Mouse (Mus musculus): ENCODE results near the gene Ap5s1. TPM values are rescaled to one million over a fixed set of nuclear protein-coding genes. Genes with fewer than 3 reads are reported as not detected.

Gene Ap5s1
- polyA plus RNA-seq, 1 experiment from 2014 or later: 18.4 TPM

Other genes starting within 250 kb of the Ap5s1 start
- gene Gfra4, start 164.0 kb upstream of the Ap5s1 start, polyA plus RNA-seq (2015; fragmentation: Nextera tagmentation; extraction: Ambion mirVana): 0.16 and 0.18 TPM in 2 replicates
- 0.61 and 0.81 TPM in 2 replicates for gene Adam33, start 143.3 kb upstream of the Ap5s1 start, polyA plus RNA-seq (2015; fragmentation: Nextera tagmentation; extraction: Ambion mirVana)
- 1.4 and 1.8 TPM in 2 replicates for gene Siglec1, start 120.3 kb upstream of the Ap5s1 start, polyA plus RNA-seq (2015; fragmentation: Nextera tagmentation; extraction: Ambion mirVana)
- 2.0 TPM in 2 replicates for gene Hspa12b, start 79.8 kb upstream of the Ap5s1 start, polyA plus RNA-seq (2015; fragmentation: Nextera tagmentation; extraction: Ambion mirVana)
- not detected in 2 replicates for gene Gm11037, start 73.6 kb upstream of the Ap5s1 start, polyA plus RNA-seq (2015; fragmentation: Nextera tagmentation; extraction: Ambion mirVana)
- 129 and 133 TPM in 2 replicates for gene 1700037H04Rik, start 47.0 kb upstream of the Ap5s1 start, polyA plus RNA-seq (2015; fragmentation: Nextera tagmentation; extraction: Ambion mirVana)
- 3.0 and 3.2 TPM in 2 replicates for gene Cenpb, start 27.0 kb upstream of the Ap5s1 start, polyA plus RNA-seq (2015; fragmentation: Nextera tagmentation; extraction: Ambion mirVana)
- gene Cdc25b, start 20.1 kb upstream of the Ap5s1 start, polyA plus RNA-seq (2015; fragmentation: Nextera tagmentation; extraction: Ambion mirVana): 255 and 284 TPM in 2 replicates
- 1.1 and 1.2 TPM in 2 replicates for gene Spef1, start 19.8 kb upstream of the Ap5s1 start, polyA plus RNA-seq (2015; fragmentation: Nextera tagmentation; extraction: Ambion mirVana)
- 29.1 and 32.0 TPM in 2 replicates for gene Mavs, start 27.0 kb downstream of the Ap5s1 start, polyA plus RNA-seq (2015; fragmentation: Nextera tagmentation; extraction: Ambion mirVana)
- 15.6 and 16.9 TPM in 2 replicates for gene Pank2, start 55.4 kb downstream of the Ap5s1 start, polyA plus RNA-seq (2015; fragmentation: Nextera tagmentation; extraction: Ambion mirVana)
- 0.46 and 0.61 TPM in 2 replicates for gene Rnf24, start 145.8 kb downstream of the Ap5s1 start, polyA plus RNA-seq (2015; fragmentation: Nextera tagmentation; extraction: Ambion mirVana)

All from liver, embryonic 16.5 days (tissue).